Mouse (Mus musculus): ENCODE data around the gene Spsb4.
A peak's percentile ranks its signal among the peaks of the same experiment; 100 is the strongest.

Gene Spsb4

DNA sequence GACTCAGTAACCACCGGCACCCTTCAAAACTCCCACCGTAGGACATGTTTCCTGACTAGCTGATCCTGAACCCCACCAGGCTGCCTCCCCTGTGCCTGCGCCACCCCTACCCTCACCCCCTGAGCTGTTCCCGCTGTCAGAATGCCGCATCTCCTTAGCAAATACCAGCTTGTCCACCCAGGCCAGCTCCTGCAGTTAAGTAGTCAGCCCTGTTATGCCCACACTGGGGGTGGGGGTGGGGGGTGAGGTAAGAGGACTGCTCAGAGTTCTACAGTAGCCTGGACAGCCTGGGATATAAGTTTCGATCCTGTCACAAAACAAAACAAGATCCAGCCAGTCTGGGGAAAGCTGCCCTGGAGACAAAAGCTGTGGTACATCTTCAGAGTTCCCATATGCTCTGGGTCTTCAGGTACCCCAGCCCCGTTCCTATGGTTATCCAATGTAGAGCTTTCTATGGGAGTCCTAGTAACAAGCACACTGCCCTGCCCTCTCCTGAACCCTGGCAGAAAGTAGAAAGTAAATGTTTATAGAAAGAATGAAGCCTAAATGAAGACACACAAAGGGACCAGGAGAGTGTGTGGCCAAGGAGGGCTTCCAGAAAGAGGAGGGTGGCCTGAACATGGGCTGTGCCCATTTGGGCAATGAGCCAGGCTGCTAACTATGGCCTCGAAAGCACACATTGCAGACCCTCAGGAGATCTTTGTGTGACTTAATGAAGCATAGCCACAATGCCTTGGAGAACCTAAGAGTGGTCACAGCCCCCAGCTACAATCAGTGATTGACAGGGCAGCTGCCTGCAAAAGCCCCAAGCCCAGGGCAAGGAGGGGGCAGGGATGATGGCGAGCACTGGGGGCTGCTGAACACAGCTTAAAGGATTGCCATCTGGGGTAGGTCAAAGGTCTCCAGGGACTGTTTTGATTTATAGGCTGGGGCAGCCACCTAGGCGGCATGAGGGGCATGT is 38.3 kb downstream of the Spsb4 start:
- no peak for DNase-seq (ENCODE audit: low spot score in 2 of 2)

DNA sequence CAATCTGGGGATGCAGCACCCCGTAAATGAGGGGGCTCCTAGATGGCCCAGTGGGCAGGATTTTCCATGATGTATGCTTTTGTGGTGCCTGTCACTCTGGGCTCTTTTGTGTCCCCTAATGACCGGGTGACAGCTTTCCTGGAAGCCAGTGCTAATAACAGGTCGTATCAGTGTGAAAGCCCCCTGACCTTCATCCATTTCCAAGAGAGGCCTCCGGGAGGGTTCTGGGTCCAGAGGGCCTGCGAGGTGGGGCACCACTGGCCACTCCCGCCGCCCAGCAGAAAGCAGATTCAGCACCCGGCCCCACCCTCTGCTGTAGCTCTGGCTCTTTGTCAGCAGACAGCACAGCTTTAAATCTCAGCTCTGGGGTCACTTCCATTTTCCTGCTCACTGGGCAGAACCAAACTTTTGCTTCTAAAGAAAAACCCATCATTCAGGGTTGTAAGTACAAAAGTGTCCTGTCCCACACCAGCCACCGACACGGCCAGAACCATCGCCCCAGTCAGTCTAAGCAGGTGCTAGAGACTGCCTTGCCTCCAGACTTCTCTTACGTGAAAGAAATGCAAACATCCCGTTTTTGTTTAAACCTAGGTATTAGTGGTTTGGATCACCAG is 39.1 kb downstream of the Spsb4 start:
- DNase-seq (ENCODE audit: low spot score in 2 of 2), result no peak

DNA sequence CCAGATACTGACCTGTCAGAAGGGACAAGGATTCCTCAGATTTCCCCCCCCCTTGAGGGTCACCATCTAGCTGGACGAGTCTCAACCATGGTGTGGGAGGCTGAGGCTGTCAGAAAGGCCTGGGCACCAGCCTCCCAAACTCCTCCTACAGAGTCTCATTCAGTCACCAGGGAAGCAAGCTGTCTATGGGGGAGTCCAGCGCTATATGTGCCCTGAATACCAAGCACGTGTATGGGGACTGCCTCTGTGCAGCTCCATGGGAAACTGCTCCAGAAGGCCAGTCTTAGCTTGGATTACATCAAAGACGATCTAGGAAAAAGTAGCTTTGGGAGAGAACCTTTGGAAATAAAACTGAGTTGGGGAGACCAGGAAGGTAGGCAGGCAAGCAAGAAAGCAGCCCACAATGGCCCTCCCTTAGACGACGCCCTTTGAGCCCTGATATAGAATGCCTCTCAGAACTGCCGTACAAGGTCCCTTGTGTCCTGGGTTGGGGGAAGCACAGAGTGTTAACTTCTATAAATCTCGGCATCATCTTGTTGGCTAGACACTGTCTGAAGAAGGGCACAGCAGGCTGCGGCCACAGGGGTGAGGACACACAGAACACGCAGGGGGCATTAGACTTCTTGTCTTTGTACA is 40.4 kb downstream of the Spsb4 start:
- DNase-seq (ENCODE audit: low spot score in 2 of 2), result no peak

DNA sequence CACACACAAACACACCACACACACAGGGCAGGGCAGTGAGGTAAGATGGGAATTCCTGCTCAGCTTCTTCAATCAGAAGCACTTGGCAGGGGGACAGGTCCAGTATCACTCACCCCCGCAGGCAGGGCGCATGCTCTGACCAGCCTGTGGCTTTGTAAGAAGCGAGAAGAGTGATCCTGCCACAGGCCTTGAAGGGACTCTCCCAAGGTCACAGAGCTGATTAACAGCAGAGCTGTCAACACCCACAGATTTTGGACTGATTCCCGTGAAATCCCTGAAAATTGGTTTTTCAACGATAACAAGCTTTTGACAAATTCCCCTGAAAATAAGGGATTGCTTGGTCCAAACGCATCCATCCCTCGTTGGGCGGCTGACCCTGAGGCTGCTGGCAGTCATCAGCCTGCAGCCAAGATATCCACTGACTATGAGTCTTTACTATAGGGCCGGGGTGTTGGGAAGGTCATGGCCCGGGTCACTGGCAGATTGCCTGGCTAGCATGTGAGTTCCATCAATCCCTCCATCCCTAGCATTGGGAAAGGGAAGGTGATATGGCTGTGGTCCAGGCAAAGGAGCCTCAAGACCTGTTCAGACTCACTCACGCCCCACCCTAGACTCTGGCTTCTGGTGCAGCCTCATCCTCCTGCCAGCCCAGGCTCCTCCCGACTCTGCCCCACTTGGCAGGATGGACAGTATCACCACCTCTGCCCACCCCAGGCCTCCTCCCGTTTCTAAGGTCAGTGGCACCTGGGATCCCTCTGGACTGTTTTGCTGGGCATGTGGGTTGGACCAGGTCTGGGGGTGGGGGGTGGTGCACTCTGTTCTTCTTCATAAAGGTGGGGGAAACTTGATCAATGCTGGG is 41.1 kb downstream of the Spsb4 start:
- no peak for DNase-seq (ENCODE audit: low spot score in 2 of 2)

DNA sequence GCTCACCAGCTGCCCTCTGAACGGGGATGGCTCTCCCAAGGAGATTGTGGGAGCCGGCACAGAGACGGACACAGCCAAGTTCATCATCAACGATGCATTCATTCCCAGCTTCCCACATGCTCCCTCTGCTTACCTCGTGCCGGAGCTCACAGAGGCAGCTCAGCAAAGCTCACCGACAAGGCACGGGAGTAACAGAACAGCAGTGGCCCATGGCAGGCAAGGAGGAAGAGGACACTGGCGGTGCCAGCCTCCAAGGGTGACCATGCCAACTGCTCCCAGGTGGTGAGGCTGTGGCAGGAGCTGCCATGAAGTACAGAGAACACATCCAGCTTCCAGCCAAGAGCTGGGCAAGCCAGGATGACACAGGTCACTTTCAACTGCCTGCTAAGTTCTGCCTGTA is 45.6 kb downstream of the Spsb4 start:
- no peak for DNase-seq (ENCODE audit: low spot score in 2 of 2)

DNA sequence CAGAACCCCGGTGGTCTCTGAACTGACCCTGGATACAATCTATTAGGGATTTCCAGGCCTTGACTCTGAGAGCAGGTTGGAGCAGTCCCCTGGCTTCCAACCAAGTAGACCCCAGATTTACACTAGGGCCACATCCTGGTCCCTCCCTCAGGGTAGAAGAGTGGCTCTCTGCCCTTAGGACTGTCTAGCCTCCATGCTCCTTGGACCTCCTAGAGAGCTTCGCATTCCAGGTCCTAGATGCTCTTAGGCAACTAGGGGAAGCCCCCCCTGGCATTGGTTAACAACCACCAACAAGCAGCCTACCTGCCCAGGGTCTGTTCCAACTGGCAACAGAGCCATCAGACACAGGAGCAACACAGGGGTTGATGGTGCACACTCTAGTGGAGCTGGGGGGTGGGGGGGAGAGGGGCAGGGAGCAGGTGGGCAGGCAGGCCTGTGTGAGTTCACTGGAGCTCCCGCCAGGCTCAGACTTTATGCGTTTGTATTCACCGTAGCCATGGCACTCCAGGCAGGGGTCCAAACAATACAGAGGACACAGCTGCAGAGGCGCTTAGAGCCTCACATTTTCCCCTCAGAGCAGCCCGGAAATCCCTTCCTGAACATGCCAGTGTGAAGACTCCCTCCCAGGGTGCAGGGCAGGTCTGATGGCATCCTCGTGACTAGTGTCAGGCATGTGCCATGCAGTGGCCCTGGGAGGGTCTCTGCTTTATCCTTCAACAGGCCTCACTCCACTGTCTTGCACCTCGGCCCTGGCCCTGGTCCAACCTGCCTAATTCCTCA is 46.8 kb downstream of the Spsb4 start:
- DNase-seq (ENCODE audit: low spot score in 2 of 2), result peak in 1 of 2 experiments; percentile 16

DNA sequence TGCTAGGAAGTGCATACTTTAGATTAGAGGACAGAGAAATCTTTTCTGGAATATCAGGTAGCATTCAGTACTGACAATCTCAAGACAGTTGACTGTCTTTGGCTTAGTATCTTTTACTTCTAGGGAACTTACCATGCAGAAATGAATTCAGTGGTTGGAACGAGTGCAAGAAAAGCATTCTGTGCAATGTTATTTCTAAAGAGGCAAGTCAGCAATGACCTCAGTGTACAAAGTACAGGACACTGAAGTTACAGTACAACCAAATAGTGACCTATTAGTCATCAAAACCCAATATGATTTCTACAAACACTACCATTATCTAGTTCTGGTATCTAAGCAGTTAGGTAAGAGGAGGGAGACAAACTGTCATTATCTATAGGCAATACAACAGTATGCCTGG is 51.1 kb downstream of the Spsb4 start:
- no peak for DNase-seq (ENCODE audit: low spot score in 2 of 2)

DNA sequence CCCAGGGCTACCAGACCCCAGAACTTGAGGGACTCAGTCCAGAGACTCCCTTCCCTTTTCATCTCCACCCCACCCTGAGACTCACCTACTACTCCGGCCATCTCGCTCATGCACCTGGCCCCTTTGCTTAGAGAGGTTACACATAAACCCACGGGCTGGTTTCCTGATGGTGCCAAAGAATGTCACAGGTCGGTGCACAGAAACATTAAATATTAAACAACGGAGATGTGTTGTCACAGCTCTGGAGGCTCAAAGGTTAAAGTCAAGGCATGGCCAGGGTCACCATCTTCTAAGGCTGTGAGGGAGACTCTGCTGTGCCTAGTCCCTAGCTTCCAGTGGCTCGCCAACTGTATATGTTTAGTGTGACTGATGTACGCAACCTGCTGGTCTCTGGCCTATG is 52.2 kb downstream of the Spsb4 start:
- DNase-seq (ENCODE audit: low spot score in 2 of 2), result no peak

DNA sequence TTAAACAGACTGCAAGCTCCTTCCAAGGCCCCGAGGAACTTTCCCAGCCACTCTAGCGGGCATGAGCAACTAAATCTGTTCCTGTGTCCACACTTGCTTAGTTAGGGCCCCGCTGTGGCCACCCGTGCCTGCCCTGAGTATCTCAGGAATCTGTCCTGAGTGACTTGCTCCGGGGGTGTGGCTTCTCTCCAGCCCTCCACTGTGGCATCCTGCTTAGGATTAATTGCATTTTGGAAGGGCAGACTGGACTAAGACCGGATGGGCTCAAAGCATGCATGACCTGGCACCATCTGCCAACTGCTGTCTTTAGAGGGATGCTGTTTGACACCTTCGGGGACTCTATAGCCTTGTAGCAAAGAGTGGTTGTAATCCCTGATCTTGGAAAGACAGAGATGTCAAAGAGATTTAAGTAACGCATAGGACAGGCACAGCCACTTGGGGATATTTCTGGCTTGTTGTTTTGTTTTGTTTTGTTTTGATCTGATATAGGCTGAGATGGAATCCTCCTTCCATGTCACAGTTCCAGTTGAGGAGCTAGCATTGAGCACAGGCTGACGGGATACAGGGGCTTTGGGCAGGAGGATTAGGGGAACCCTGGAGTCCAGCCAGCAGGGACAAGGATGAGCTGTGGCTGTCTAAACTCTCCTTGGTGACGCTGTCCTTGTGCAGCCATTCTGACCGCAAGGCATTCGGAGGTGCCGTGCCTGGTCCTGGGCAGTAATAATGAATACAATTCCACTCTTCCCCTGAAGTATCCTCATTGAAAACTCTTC is 55.0 kb downstream of the Spsb4 start:
- DNase-seq (ENCODE audit: low spot score in 2 of 2), result no peak

DNA sequence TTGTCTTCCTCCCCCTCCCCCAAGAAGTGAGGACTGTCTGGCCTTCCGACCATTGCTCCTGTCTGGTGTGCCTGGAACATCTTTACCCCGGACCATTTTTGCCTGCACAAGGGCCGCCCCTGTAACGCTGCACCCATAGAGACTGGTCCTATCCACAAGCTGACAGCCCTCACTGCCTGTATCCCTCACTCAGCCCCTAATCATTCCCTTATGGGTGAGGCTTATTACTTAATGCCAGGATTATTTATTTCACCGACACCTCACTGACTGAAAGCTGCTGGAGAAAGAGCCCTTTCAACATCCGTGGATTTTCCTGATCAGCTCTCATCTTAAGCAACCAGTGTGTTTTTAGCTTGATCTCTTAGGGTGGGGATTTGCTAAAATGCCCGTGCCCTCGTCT is 55.9 kb downstream of the Spsb4 start:
- no peak for DNase-seq (ENCODE audit: low spot score in 2 of 2)

DNA sequence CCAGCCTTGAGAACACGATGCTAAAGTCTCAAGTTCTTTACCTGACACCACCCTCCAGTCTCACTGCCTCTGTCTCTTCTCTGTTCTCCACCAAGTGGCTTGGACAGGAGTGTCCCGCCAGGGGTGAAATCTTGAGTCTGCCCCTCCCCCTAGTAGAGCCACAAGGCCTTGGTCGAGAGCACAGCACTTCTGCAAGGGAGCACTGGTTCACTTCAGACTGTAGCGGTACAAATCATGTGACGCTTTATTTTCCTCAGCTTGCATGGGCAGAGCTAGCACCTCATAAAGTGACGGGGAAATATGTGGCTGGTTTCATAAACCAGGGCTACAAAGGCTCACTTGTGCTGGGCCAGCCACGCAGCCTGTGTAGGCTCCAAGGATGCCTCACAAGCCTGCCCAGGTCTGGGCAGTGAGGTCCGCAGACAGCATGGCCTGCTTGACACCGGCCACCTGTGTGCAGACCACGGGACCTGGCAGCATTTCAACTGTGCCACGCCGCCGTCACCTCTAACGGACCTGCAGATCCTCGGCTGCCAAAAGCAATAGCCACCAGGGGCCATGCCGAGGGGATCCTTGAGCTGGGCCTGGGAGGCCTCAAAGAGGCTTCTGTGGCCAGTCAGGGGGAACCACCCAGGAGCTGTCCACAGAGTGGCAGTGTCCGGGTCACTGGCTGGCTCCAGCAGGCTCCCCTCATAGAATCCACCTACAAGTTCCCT is 56.5 kb downstream of the Spsb4 start:
- DNase-seq (ENCODE audit: low spot score in 2 of 2), result no peak

DNA sequence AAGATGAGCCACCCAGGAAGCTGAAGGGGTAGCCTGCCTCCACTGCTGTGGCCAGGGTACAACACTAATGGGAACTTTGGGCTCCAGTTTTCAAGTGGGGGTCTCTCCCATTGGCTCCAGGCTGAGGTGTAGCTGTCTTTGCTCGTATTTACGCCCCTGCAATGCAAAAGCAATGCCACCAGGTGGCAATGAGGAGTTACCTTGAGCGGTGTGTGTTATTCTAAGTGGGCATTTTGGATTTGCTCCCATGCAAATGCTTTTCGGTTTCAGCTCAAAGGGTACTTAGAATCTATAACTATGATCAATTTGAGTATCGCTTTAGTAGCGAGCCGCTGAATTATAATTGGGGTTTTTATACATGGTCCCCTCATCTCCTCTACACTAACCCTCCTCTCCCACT is 57.6 kb downstream of the Spsb4 start:
- peak in 1 of 2 experiments; percentile 11 for DNase-seq (ENCODE audit: low spot score in 2 of 2)

DNA sequence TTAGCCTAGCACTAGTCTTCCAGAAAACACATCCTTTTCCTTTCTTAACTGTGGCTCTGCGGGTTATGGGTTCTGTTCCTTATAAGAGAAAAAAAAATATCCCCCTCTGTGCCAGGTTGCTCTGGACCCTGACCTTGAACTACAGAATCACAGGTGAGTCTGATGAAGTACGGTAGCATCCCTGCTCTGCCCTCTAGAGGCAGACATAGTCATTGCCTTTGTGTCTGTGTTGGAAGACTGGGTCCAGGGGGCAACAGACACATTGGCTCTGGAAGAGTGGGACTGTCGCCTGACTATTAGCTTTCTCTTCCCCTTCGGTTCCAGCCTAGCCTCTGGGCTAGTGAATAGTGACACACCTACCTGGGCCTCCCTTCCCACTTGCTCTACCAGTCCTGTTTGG is 58.4 kb downstream of the Spsb4 start:
- DNase-seq (ENCODE audit: low spot score in 2 of 2), result no peak

DNA sequence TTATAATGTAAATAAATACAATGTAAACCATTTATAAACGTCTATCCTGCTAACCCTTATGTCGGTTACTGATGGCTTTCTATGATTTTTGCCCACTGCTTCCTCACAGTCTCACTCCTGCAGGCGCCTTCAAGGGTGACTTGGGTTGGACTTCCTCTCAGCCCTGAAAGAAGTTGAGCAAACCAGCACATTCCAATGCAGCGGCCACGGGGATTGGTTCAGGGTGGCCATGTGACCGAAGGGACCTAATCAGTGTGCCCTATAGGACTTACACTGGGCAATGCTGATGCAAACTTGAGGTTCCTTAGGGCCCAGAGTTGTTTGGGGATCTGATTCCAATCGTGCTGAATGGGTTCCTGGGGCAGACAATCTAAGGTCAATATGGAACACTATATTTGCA is 59.2 kb downstream of the Spsb4 start:
- DNase-seq (ENCODE audit: low spot score in 2 of 2), result no peak

DNA sequence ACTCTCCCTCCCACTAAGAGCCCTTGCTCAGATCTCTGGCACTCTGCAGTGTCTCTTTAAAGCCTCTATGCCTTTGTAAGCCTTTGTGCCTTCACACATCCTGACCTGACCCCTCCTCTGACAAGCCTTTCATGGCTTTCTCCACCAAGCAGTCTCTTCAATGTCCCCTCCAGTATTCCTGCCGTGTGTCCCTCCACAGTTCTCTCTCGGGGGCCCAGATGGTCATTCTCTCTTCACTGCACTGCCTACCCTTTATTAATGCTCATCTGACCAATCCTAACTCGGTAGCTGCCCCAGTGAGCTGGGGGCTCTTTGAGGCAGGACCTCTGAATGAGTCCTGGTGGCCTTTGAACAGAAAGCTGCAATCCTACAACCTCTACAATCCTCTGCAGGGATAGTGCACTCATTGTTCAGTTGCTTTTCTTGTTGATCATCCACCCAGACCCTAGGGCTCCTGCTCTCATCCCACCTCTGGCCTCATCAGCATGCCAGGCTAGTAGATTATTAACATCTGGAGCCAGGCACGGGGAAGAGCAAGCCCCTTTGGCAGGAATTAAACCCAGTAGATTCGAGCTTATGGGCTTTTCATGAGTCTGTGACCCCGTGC is 60.5 kb downstream of the Spsb4 start:
- DNase-seq (ENCODE audit: low spot score in 2 of 2), result no peak

DNA sequence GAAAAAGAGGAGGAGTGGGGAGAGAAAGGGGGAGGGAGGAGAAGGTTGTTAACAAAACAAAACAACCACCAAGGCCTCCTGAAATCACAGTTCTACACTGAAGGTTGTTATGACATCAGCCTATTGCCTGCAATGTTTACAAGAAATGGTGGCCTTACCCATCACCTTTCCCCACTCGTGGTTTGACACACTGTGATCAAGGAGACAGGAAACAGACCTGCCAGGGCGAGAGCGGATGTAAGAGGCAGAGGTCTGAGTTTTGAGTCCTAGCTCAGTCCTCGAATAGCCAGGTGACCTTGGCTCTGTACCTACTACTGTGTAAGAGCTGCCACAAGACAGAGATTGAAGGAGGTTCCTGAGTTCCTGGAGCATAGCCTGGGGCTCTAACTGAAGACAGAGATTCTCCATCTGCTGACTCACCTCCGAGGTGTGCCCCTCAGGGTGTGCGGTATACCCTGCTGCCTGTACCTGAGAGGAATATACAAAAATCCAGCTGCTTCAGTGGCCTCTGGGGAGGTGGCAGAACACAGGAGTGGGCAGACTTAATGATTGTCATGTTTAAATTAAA is 61.3 kb downstream of the Spsb4 start:
- DNase-seq (ENCODE audit: low spot score in 2 of 2), result no peak

DNA sequence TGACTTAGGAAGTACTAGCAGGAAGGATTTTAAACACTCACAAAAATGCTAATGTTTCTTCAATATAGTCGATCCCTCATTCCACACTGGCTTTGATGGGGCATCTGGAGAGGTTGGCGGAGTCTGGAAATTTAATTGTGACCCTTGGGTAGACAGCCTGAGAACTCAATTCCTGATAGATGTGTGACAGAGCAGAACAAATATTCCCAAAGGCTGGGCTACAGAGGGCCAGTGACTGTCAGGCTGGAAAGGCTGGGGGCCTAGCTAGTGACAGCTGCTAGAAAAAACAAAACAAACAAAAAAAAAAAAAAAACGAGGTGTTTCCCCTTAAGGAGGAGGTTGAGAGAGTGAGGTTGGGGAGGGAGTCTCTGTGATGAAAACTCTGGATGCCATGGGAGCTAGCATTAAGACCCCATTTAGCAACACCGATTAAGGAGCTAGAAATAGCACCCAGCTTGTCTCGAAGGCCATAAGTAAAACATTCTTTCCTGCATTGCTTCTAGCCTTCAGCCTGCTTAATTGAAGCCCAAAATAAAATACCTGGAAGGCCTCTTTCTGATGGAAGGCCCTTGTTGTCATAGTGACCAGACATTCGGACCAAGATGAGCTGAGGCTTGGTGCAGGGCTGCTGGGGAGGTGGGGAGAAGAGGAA is 61.9 kb downstream of the Spsb4 start:
- no peak for DNase-seq (ENCODE audit: low spot score in 2 of 2)

DNA sequence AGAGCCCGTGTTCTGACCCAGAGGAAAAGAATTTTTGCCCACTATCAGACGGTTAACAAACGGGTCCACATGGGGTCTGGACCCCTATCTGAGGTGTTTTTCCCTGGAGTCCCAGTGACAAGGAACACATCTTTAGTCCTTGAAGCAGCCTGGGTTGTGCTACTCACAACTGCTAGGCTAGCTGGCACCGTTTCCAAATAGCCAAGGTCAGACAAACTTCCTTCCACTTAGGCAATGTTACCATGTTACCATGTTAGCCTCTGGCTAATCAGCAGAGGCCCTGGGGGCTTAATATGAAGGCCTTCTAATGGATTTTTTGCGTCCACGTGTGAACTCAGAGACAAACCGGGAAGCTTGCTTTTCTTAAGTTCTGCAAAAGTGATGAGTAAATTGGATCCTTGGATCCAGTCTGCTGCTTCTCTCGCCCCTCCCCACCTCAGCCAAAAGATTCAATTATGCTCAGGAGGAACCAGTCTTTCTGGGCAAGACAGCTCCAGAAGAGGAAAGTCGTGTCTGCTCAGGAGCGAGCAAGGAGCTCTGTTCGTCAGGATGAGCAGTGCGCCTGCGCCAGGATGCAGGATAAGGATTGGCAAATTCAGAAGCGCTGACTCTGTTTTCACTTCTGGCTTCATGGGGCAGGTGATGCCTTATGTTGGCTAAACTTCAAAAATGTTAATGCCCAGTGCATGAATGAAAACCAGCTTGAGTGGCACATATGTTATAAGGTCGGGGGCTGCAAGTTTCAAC is 64.4 kb downstream of the Spsb4 start:
- no peak for DNase-seq (ENCODE audit: low spot score in 2 of 2)

Data from urinary bladder, postnatal 36 days (tissue).